Mouse (Mus musculus) forebrain, embryonic 11.5 days (tissue): Measurements from ENCODE around the gene Irf1. TPM values are rescaled to one million over a fixed set of nuclear protein-coding genes. Genes with fewer than 3 reads are reported as not detected.
A peak's percentile ranks its signal among the peaks of the same experiment; 100 is the strongest.

Source experiments
- ATAC-seq: fragments of 200-750 bp; cut with Nextera tagmentation; replicated peaks from 2 replicates; pipeline ENCODE4 v1.8.0; 2017; ENCODE audit warnings: moderate TSS enrichment; ENCODE audit not compliant: low FRiP score
- DNase-seq: peaks from one replicate; pipeline ENCODE4 v3.0.0-alpha.2; 2017; ENCODE audit warnings: low spot score
- H3K27ac ChIP-seq: fragments of 300-500 bp; sonication (generic); 2 replicates; pipeline ENCODE4 v1.5.1; 2014; ENCODE audit warnings: low read depth, low read length
- H3K27me3 ChIP-seq: fragments of 300-500 bp; sonication (generic); 2 replicates; pipeline ENCODE4 v1.6.1; 2014; ENCODE audit warnings: mild to moderate bottlenecking, low read length, mixed read lengths; ENCODE audit not compliant: control insufficient read depth, insufficient read depth
- H3K36me3 ChIP-seq: fragments of 300-500 bp; sonication (generic); 2 replicates; pipeline ENCODE4 v1.6.1; 2014; ENCODE audit warnings: mild to moderate bottlenecking, low read length, moderate library complexity, mixed read lengths; ENCODE audit not compliant: control insufficient read depth, insufficient read depth
- H3K4me1 ChIP-seq: fragments of 300-500 bp; sonication (generic); replicated peaks from 2 replicates; pipeline ENCODE4 v1.6.1; 2014; ENCODE audit warnings: low read length, mixed read lengths; ENCODE audit not compliant: control insufficient read depth, insufficient read depth
- H3K4me2 ChIP-seq: fragments of 300-500 bp; sonication (generic); 2 replicates; pipeline ENCODE4 v1.6.1; 2014; ENCODE audit warnings: low read depth, mild to moderate bottlenecking, low read length, moderate library complexity, mixed read lengths; ENCODE audit not compliant: severe bottlenecking
- H3K4me3 ChIP-seq: fragments of 300-500 bp; sonication (generic); 2 replicates; pipeline ENCODE4 v1.5.1; 2014; ENCODE audit warnings: low read depth, low read length
- H3K9ac ChIP-seq: fragments of 300-500 bp; sonication (generic); 2 replicates; pipeline ENCODE4 v1.6.1; 2014; ENCODE audit warnings: low read length
- H3K9me3 ChIP-seq: fragments of 300-500 bp; sonication (generic); 2 replicates; pipeline ENCODE4 v1.6.1; 2016; ENCODE audit warnings: low read length, mixed read lengths; ENCODE audit not compliant: control insufficient read depth
- WGBS: fragments of 180-500 bp; shearing (Covaris S2); extraction: QIAGEN DNeasy Blood & Tissue Kit; methylation state at CpG from one replicate; pipeline ENCODE4 v1.1.7; 2014; 5-methylcytosine and 5-hydroxymethylcytosine counted together
- polyA plus RNA-seq: library from polyadenylated mRNA; unstranded; fragments of >200 nt; fragmentation: Nextera tagmentation; extraction: Ambion mirVana; gene quantifications from 2 replicates; pipeline ENCODE4 v1.2.1, GENCODE M21; 2014

Irf1 gene
- polyA plus RNA-seq, 1 experiment from 2014 or later = 4.0 TPM

DNA sequence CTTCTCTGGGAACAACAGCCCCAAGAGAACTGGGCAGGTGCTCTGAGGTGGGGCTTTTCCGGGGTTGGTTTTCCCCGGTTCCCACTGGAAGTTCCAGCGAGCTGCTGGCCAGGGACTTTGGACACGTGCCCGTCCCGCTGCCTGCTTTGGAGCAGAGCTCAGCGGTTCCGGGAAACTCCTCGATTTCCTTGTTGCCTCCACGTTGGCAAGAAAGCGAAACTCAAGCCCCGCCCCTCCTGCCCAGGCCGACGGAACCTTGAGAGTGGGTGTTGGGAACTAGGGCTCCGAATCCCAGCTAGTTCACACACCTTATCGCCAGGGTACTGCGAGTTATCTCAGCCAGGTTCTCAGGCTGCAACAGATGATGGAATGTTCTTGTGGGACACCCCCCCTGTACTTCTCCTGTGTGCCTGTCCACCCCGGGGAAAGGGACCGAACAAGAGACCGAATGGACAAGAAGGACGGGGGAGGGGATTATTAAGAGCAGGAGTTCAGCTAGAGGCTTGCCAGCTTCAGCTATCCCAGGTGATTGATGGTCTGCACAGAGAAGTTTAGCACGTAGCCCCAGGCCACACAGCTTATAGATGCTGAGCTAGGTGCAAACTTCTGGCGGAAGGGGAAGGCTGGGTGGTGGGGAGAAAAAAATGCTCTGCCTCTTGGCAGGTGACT lies 6.9 kb upstream of the Irf1 start:
- H3K4me1 ChIP-seq = peaks cover 25% of the 10 kb centered on the region
- H3K4me3 ChIP-seq = peak overlapping the region; percentile 24; the same call in 1 of the 2 replicates
- no peaks in the 10 kb centered on the region for H3K36me3 ChIP-seq
- H3K27me3 ChIP-seq = peaks cover 9% of the 10 kb centered on the region; the same call in 1 of the 2 replicates
- peak; percentile 25; the same call in 1 of the 2 replicates for ATAC-seq
- peak overlapping the region; percentile 56 for H3K9ac ChIP-seq
- H3K4me2 ChIP-seq = peak overlapping the region; percentile 67
- peak; percentile 63 for DNase-seq
- no peaks in the 10 kb centered on the region for H3K9me3 ChIP-seq
- 7% methylated on average over 23 of the region's 23 CpGs for WGBS
- no peak overlapping the region; the same call in 1 of the 2 replicates for H3K27ac ChIP-seq

GRCm38 (mm10) chr11:53763496-53764140 lies 6.2 kb upstream of the Irf1 start:
- peak overlapping the region; percentile 18; the same call in 1 of the 2 replicates for H3K27ac ChIP-seq
- no peaks in the 10 kb centered on the region for H3K9me3 ChIP-seq
- peaks cover 25% of the 10 kb centered on the region for H3K4me1 ChIP-seq
- whole genome bisulfite sequencing = 4% methylated on average over 33 of the region's 33 CpGs
- no peaks in the 10 kb centered on the region for H3K36me3 ChIP-seq
- DNase-seq (peak; percentile 81), ATAC-seq (peak; percentile 61)
- H3K4me2 ChIP-seq = peak overlapping the region; percentile 67
- H3K4me3 ChIP-seq = peak overlapping the region; percentile 24
- peak overlapping the region; percentile 56 for H3K9ac ChIP-seq
- peaks cover 12% of the 10 kb centered on the region; the same call in 1 of the 2 replicates for H3K27me3 ChIP-seq

- 45% methylated on average over 5 of the region's 5 CpGs for WGBS
- no peak overlapping the region for H3K4me3 ChIP-seq
- no peak overlapping the region for H3K9ac ChIP-seq
- peaks cover 23% of the 10 kb centered on the region for H3K4me1 ChIP-seq
- no peak overlapping the region for H3K27ac ChIP-seq
- no peaks in the 10 kb centered on the region for H3K9me3 ChIP-seq
- ATAC-seq = no peak
- H3K36me3 ChIP-seq = no peaks in the 10 kb centered on the region
- peaks cover 12% of the 10 kb centered on the region; the same call in 1 of the 2 replicates for H3K27me3 ChIP-seq
- DNase-seq = peak; percentile 49
- no peak overlapping the region for H3K4me2 ChIP-seq
These were observed 5.2 kb upstream of the Irf1 start for GRCm38 (mm10) chr11:53764581-53764980.

DNA sequence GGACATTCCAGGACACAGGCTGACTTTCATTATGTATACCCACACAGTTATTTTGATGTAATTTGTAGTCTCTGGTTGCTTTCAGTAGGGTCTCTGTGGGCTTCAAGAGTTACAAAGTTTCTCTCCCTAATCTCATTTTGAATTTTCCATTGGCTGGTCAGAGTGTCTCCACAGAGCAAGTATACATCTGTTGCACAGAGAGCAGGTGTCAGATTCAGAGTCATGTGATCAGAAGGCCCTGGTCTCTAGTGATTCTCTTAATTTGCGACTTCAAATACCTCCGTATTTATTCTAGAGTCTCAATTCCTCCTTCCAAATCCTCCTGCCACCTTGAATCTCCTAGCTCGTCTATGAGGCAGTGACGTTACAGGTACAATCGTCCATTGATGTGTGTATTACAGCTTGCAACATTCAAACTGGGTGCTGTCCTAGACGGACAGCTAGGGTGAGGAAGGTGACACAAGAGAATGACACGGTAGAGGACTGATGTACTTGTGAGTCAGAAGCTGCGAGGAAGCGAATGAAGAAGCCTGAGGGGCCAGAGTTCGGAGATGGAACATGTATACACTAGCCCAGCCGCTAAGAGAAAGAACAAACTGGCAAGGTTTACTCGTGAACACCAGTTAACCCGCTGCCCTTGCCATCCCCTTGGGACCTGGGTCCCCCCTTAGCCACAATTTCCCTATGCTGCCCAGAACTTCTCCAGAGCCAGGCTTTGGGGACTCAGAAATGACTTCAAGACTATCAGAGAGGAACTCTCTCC lies 1.2 kb upstream of the Irf1 start:
- H3K36me3 ChIP-seq = no peaks in the 10 kb centered on the region
- no peaks in the 10 kb centered on the region for H3K9me3 ChIP-seq
- no peak overlapping the region for H3K27ac ChIP-seq
- peaks cover 7% of the 10 kb centered on the region; the same call in 1 of the 2 replicates for H3K4me1 ChIP-seq
- peaks cover 5% of the 10 kb centered on the region; the same call in 1 of the 2 replicates for H3K27me3 ChIP-seq
- 81% methylated on average over 13 of the region's 13 CpGs for WGBS
- no peak for DNase-seq
- H3K4me2 ChIP-seq = no peak overlapping the region
- H3K4me3 ChIP-seq = no peak overlapping the region
- no peak overlapping the region for H3K9ac ChIP-seq
- no peak for ATAC-seq

GRCm38 (mm10) chr11:53769185-53769576 lies 633 bp upstream of the Irf1 start:
- Histone ChIP-seq H3K9me3 (no peaks in the 10 kb centered on the region), H3K4me1 (peaks cover 3% of the 10 kb centered on the region; the same call in 1 of the 2 replicates), H3K36me3 (no peaks in the 10 kb centered on the region), H3K4me3 (peak overlapping the region; percentile 65; the same call in 1 of the 2 replicates), H3K27ac (no peak overlapping the region), H3K27me3 (peaks cover 5% of the 10 kb centered on the region; the same call in 1 of the 2 replicates), H3K4me2 (peak overlapping the region; percentile 94), H3K9ac (peak overlapping the region; percentile 43; the same call in 1 of the 2 replicates)
- WGBS = 63% methylated on average over 12 of the region's 12 CpGs
- DNase-seq (no peak), ATAC-seq (no peak)

- H3K9ac ChIP-seq = peak overlapping the region; percentile 64
- H3K4me2 ChIP-seq = peak overlapping the region; percentile 94
- H3K27me3 ChIP-seq = peaks cover 5% of the 10 kb centered on the region; the same call in 1 of the 2 replicates
- no peaks in the 10 kb centered on the region for H3K9me3 ChIP-seq
- H3K36me3 ChIP-seq = no peaks in the 10 kb centered on the region
- peaks cover 3% of the 10 kb centered on the region; the same call in 1 of the 2 replicates for H3K4me1 ChIP-seq
- DNase-seq = peak; percentile 79
- H3K4me3 ChIP-seq = peak overlapping the region; percentile 65
- no peak overlapping the region for H3K27ac ChIP-seq
- ATAC-seq = peak; percentile 76
- under 1% methylated on average over 75 of the region's 75 CpGs for WGBS
These were observed 444 bp downstream of the Irf1 start for GRCm38 (mm10) chr11:53770125-53770791.

- 87% methylated on average over 11 of the region's 11 CpGs for WGBS
These were observed 1.4 kb downstream of the Irf1 start for GRCm38 (mm10) chr11:53771001-53771744.

More at GRCm38 (mm10) chr11:53771001-53771744, 1.4 kb downstream of the Irf1 start:
- no peaks in the 10 kb centered on the region for H3K36me3 ChIP-seq
- DNase-seq (no peak), ATAC-seq (no peak)
- H3K9ac ChIP-seq = no peak overlapping the region
- H3K27me3 ChIP-seq = peaks cover 5% of the 10 kb centered on the region; the same call in 1 of the 2 replicates
- H3K4me2 ChIP-seq = peak overlapping the region; percentile 94; the same call in 1 of the 2 replicates
- no peak overlapping the region for H3K27ac ChIP-seq
- no peaks in the 10 kb centered on the region for H3K9me3 ChIP-seq
- peaks cover 3% of the 10 kb centered on the region; the same call in 1 of the 2 replicates for H3K4me1 ChIP-seq
- peak overlapping the region; percentile 65; the same call in 1 of the 2 replicates for H3K4me3 ChIP-seq
